Mouse (Mus musculus) fat pad, adult 2 months (tissue): ENCODE measurements around the gene Mthfsl.
"Not testable (repeated sequence)": the region's sequence is repeated elsewhere in the genome, so short reads cannot be mapped to it uniquely, and the experiment has no call there.

Experiments
- DNase-seq: peaks from one replicate; pipeline ENCODE4 v3.0.0-alpha.2; 2011; ENCODE audit warnings: low read depth, low spot score; ENCODE audit errors: extremely low read depth

The Mthfsl gene

GRCm38 (mm10) chr9:88719989-88720537 lies at the start of gene Mthfsl:
TSS of gene Mthfsl (minus strand) at chr9:88720296.
- not testable (repeated sequence) for DNase-seq

- not testable (repeated sequence) for DNase-seq
These were observed 49.4 kb upstream of the Mthfsl start for GRCm38 (mm10) chr9:88769470-88769869.

GRCm38 (mm10) chr9:88746687-88747086 lies 26.6 kb upstream of the Mthfsl start:
- DNase-seq: not testable (repeated sequence)

GRCm38 (mm10) chr9:88746046-88746445 lies 25.9 kb upstream of the Mthfsl start:
- not testable (repeated sequence) for DNase-seq

- DNase-seq: not testable (repeated sequence)
These were observed 15.2 kb upstream of the Mthfsl start for GRCm38 (mm10) chr9:88735289-88735688.

- not testable (repeated sequence) for DNase-seq
These were observed 13.1 kb upstream of the Mthfsl start for GRCm38 (mm10) chr9:88733182-88733581.

GRCm38 (mm10) chr9:88732334-88732733 lies 12.2 kb upstream of the Mthfsl start:
- DNase-seq: not testable (repeated sequence)

GRCm38 (mm10) chr9:88731728-88732127 lies 11.6 kb upstream of the Mthfsl start, which contains the start of gene Bcl2a1d:
TSS of gene Bcl2a1d (minus strand) at chr9:88731914.
- DNase-seq: not testable (repeated sequence)

GRCm38 (mm10) chr9:88728311-88728710 lies 8.2 kb upstream of the Mthfsl start:
- DNase-seq: not testable (repeated sequence)

GRCm38 (mm10) chr9:88721628-88722027 lies 1.5 kb upstream of the Mthfsl start:
- not testable (repeated sequence) for DNase-seq

- not testable (repeated sequence) for DNase-seq
These were observed 799 bp downstream of the Mthfsl start for GRCm38 (mm10) chr9:88719073-88719921.

GRCm38 (mm10) chr9:88718593-88718992 lies 1.5 kb downstream of the Mthfsl start:
- DNase-seq: not testable (repeated sequence)

GRCm38 (mm10) chr9:88718140-88718539 lies 2.0 kb downstream of the Mthfsl start:
- DNase-seq: not testable (repeated sequence)

- DNase-seq: not testable (repeated sequence)
These were observed 5.6 kb downstream of the Mthfsl start for GRCm38 (mm10) chr9:88714515-88714914.

GRCm38 (mm10) chr9:88712164-88712749 lies 7.8 kb downstream of the Mthfsl start:
- not testable (repeated sequence) for DNase-seq

- DNase-seq: not testable (repeated sequence)
These were observed 9.1 kb downstream of the Mthfsl start for GRCm38 (mm10) chr9:88710910-88711438.

- not testable (repeated sequence) for DNase-seq
These were observed 9.7 kb downstream of the Mthfsl start for GRCm38 (mm10) chr9:88710439-88710838.

- not testable (repeated sequence) for DNase-seq
These were observed 10.3 kb downstream of the Mthfsl start for GRCm38 (mm10) chr9:88709794-88710193.

- no peak for DNase-seq
These were observed 10.8 kb downstream of the Mthfsl start for GRCm38 (mm10) chr9:88709304-88709703.

- no peak for DNase-seq
These were observed 13.4 kb downstream of the Mthfsl start for GRCm38 (mm10) chr9:88706700-88707099.

GRCm38 (mm10) chr9:88705157-88705556 lies 14.9 kb downstream of the Mthfsl start:
- not testable (repeated sequence) for DNase-seq
